Mouse (Mus musculus) brown adipose tissue, adult 24 weeks (tissue): ENCODE measurements around the gene Ric8a. TPM values are rescaled to one million over a fixed set of nuclear protein-coding genes. Genes with fewer than 3 reads are reported as not detected.

Source experiments
- polyA plus RNA-seq: library from polyadenylated mRNA; stranded (reverse); fragments of >200 nt; gene quantifications from 2 replicates; pipeline ENCODE4 v1.2.4, GENCODE M21; 2012; ENCODE audit not compliant: missing spikeins, insufficient read depth, insufficient read length

The Ric8a gene
- polyA plus RNA-seq, 1 experiment = 15.5 TPM

Other genes starting within 250 kb of the Ric8a start
- not detected in 2 replicates for gene Olfr61, start 228.0 kb upstream of the Ric8a start, polyA plus RNA-seq
- gene Olfr53, start 210.5 kb upstream of the Ric8a start, polyA plus RNA-seq = not detected in 2 replicates
- not detected in 2 replicates for gene Olfr539, start 197.0 kb upstream of the Ric8a start, polyA plus RNA-seq
- not detected in 2 replicates for gene Olfr45, start 175.0 kb upstream of the Ric8a start, polyA plus RNA-seq
- gene Olfr541, start 159.7 kb upstream of the Ric8a start, polyA plus RNA-seq = not detected in 2 replicates
- gene Cyp2e1, start 93.2 kb upstream of the Ric8a start, polyA plus RNA-seq = 52.3 and 66.9 TPM in 2 replicates
- gene Syce1, start 69.1 kb upstream of the Ric8a start, polyA plus RNA-seq = 1.0 TPM in 1 of 2 replicates, not detected in the other
- gene Zfp941, start 34.8 kb upstream of the Ric8a start, polyA plus RNA-seq = not detected in 2 replicates
- 2.3 TPM in 1 of 2 replicates, not detected in the other for gene Urah, start 21.9 kb upstream of the Ric8a start, polyA plus RNA-seq
- gene Scgb1c1, start 11.4 kb upstream of the Ric8a start, polyA plus RNA-seq = not detected in 2 replicates
- not detected in 2 replicates for gene Odf3, start 9.2 kb upstream of the Ric8a start, polyA plus RNA-seq
- gene Gm45785, start 626 bp upstream of the Ric8a start, polyA plus RNA-seq = not detected in 2 replicates
- 43.9 and 49.2 TPM in 2 replicates for gene Bet1l, start 620 bp downstream of the Ric8a start, polyA plus RNA-seq
- gene Psmd13, start 25.0 kb downstream of the Ric8a start, polyA plus RNA-seq = 108 and 110 TPM in 2 replicates
- 77.2 and 79.1 TPM in 2 replicates for gene Sirt3, start 25.4 kb downstream of the Ric8a start, polyA plus RNA-seq
- 8,049 and 8,538 TPM in 2 replicates for gene Cox8b, start 43.5 kb downstream of the Ric8a start, polyA plus RNA-seq
- gene Nlrp6, start 63.9 kb downstream of the Ric8a start, polyA plus RNA-seq = not detected in 2 replicates
- 7.1 and 8.7 TPM in 2 replicates for gene Pgghg, start 84.4 kb downstream of the Ric8a start, polyA plus RNA-seq
- not detected in 2 replicates for gene Ifitm5, start 93.3 kb downstream of the Ric8a start, polyA plus RNA-seq
- not detected in 2 replicates for gene Gm45717, start 99.0 kb downstream of the Ric8a start, polyA plus RNA-seq
- gene Ifitm2, start 99.0 kb downstream of the Ric8a start, polyA plus RNA-seq = 194 and 274 TPM in 2 replicates
- not detected in 2 replicates for gene Ifitm1, start 110.3 kb downstream of the Ric8a start, polyA plus RNA-seq
- 117 and 134 TPM in 2 replicates for gene Ifitm3, start 153.8 kb downstream of the Ric8a start, polyA plus RNA-seq
- gene Ifitm6, start 161.0 kb downstream of the Ric8a start, polyA plus RNA-seq = 2.1 TPM in 1 of 2 replicates, not detected in the other
- not detected in 2 replicates for gene Gm17387, start 172.2 kb downstream of the Ric8a start, polyA plus RNA-seq
- not detected in 2 replicates for gene B4galnt4, start 204.1 kb downstream of the Ric8a start, polyA plus RNA-seq
- 1.6 TPM in 1 of 2 replicates, not detected in the other for gene Pkp3, start 221.3 kb downstream of the Ric8a start, polyA plus RNA-seq
- 1.1 and 2.9 TPM in 2 replicates for gene Sigirr, start 243.6 kb downstream of the Ric8a start, polyA plus RNA-seq